Mouse (Mus musculus) neural tube, postnatal 0 days (tissue): ENCODE data around the gene Dcpp3. TPM values are rescaled to one million over a fixed set of nuclear protein-coding genes. Genes with fewer than 3 reads are reported as not detected.

Source experiments
- polyA plus RNA-seq: library from polyadenylated mRNA; unstranded; fragments of >200 nt; fragmentation: Nextera tagmentation; extraction: Ambion mirVana; gene quantifications from 2 replicates; pipeline ENCODE4 v1.2.1, GENCODE M21; 2015

Dcpp3 gene
- polyA plus RNA-seq = not detected in 2 replicates

DNA sequence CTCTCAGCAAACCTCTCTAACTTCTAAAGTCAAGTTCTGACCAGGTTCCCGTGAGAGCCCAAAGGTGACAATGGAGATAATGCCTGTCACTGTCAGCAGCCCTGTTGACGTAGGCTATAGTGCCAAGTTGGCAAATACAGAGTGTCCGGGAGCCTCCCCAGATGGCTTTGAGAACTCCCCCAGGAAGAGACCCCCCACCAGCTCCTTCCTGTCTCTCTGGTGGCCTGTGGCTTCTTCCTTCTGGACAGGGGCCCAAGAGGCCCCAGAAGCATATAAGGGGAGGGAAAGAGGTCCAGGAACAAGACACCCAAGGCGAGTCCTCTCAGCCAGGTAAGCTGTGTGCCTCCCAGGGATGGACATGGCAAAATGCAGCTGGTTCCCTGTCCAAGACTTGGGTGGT lies at the start of gene Dcpp3:
TSS of gene Dcpp3 (plus strand) at position 301 of the 400 bp plus-strand sequence.

DNA sequence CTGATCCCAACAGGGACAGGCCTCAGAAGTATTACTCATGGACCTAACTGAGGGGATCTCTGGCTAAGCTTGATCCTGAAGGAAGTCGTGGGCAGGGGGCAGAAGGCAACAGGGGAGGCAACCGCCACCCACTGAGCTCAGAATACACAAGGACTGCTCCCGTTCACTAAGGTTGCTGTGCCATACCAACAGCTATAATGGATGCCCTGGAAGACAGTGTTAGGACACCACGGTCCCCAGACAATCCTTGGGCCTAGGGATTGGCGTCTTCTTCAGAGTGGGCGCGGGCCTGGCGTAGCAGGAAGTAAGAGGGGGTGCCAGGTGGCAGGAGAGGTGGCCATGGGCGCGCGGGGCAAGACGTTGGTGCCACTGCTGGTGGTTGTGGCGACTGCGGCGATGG lies 49.5 kb upstream of the Dcpp3 start, which contains the start of gene Prss21:
TSS of gene Prss21 (plus strand) at position 301 of the 400 bp plus-strand sequence.

DNA sequence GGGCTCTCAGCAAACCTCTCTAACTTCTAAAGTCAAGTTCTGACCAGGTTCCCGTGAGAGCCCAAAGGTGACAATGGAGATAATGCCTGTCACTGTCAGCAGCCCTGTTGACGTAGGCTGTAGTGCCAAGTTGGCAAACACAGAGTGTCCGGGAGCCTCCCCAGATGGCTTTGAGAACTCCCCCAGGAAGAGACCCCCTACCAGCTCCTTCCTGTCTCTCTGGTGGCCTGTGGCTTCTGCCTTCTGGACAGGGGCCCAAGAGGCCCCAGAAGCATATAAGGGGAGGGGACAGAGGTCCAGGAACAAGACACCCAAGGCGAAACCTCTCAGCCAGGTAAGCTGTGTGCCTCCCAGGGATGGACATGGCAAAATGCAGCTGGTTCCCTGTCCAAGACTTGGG lies 36.7 kb upstream of the Dcpp3 start, which contains the start of the genes Dcpp1 and Dcpp2:
TSS of gene Dcpp1 (plus strand) at position 301 of the 400 bp plus-strand sequence.
TSS of gene Dcpp2 (plus strand) at position 305 of the 400 bp plus-strand sequence.

DNA sequence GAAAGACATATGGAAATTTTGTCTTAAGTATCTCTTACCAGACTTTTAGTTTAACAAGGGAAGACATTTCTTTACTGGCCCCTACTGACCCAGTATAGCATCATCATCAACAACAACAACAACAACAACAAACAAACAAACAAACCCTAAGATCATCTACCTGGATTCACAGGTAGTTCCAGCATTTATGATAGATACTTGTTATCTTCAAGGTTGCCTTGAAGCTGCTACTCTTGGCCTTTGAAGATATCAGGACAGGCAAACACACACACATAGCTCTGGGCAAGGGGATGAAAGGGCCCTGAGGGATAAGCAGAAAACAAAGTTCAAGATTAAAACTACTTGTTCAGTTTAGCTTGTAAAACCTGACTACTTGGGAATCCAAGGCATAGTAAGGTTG lies 24.1 kb downstream of the Dcpp3 start, which contains the start of gene Sbp:
TSS of gene Sbp (plus strand) at position 301 of the 400 bp plus-strand sequence.

DNA sequence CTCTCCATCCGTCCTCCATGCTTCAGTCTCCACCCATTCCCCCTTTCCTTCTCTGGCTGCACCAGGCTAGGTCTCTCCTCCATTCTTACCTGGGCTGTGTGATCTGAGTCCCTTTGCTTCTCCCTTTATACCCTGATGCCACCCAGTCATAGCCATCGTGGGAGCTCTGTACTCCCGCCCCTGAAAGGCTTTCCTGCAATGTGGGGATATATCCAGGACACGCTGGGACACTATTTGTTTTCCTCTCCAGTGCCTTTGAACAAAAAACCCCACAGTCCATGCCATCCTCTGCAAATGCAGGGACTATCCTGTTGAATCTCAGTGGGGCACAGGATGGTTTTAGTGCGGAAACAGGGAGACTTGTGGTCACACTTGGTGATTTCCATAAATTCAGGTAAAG lies 37.9 kb downstream of the Dcpp3 start, which contains the start of gene Sbpl:
TSS of gene Sbpl (minus strand) at position 101 of the 400 bp plus-strand sequence.

Other genes with a start within 250 kb of the Dcpp3 start
- 207 and 248 TPM in 2 replicates for gene Hcfc1r1, start 243.9 kb upstream of the Dcpp3 start, polyA plus RNA-seq
- 29.4 and 33.2 TPM in 2 replicates for gene Thoc6, start 243.6 kb upstream of the Dcpp3 start, polyA plus RNA-seq
- 14.4 and 18.7 TPM in 2 replicates for gene Tnfrsf12a, start 240.0 kb upstream of the Dcpp3 start, polyA plus RNA-seq
- 0.23 and 0.35 TPM in 2 replicates for gene Cldn6, start 238.2 kb upstream of the Dcpp3 start, polyA plus RNA-seq
- 0.20 and 0.79 TPM in 2 replicates for gene Cldn9, start 233.4 kb upstream of the Dcpp3 start, polyA plus RNA-seq
- 0.19 TPM in 1 of 2 replicates, not detected in the other for gene 1520401A03Rik, start 194.7 kb upstream of the Dcpp3 start, polyA plus RNA-seq
- 14.5 and 16.2 TPM in 2 replicates for gene Pkmyt1, start 191.1 kb upstream of the Dcpp3 start, polyA plus RNA-seq
- 64.8 and 68.8 TPM in 2 replicates for gene Paqr4, start 176.6 kb upstream of the Dcpp3 start, polyA plus RNA-seq
- 1.2 and 1.6 TPM in 2 replicates for gene Kremen2, start 171.6 kb upstream of the Dcpp3 start, polyA plus RNA-seq
- gene Flywch1, start 145.9 kb upstream of the Dcpp3 start, polyA plus RNA-seq = 162 and 181 TPM in 2 replicates
- gene Flywch2, start 131.4 kb upstream of the Dcpp3 start, polyA plus RNA-seq = 111 and 120 TPM in 2 replicates
- gene Srrm2, start 126.9 kb upstream of the Dcpp3 start, polyA plus RNA-seq = 455 and 462 TPM in 2 replicates
- 1,482 and 1,529 TPM in 2 replicates for gene Elob, start 88.3 kb upstream of the Dcpp3 start, polyA plus RNA-seq
- not detected in 2 replicates for gene Prss33, start 81.4 kb upstream of the Dcpp3 start, polyA plus RNA-seq
- 0.12 TPM in 1 of 2 replicates, not detected in the other for gene Prss32, start 73.6 kb upstream of the Dcpp3 start, polyA plus RNA-seq
- gene Prss41, start 73.3 kb upstream of the Dcpp3 start, polyA plus RNA-seq = 0.86 and 1.6 TPM in 2 replicates
- gene Prss21, start 49.4 kb upstream of the Dcpp3 start, polyA plus RNA-seq = not detected in 2 replicates
- gene Dcpp1, start 36.6 kb upstream of the Dcpp3 start, polyA plus RNA-seq = not detected in 2 replicates
- not detected in 2 replicates for gene Dcpp2, start 36.6 kb upstream of the Dcpp3 start, polyA plus RNA-seq
- not detected in 2 replicates for gene Sbp, start 24.2 kb downstream of the Dcpp3 start, polyA plus RNA-seq
- not detected in 2 replicates for gene Sbpl, start 37.8 kb downstream of the Dcpp3 start, polyA plus RNA-seq
- not detected in 2 replicates for gene Prss30, start 63.1 kb downstream of the Dcpp3 start, polyA plus RNA-seq
- not detected in 2 replicates for gene Prss22, start 80.6 kb downstream of the Dcpp3 start, polyA plus RNA-seq
- 0.15 TPM in 1 of 2 replicates, not detected in the other for gene Prss27, start 120.7 kb downstream of the Dcpp3 start, polyA plus RNA-seq
- gene Kctd5, start 156.0 kb downstream of the Dcpp3 start, polyA plus RNA-seq = 89.6 and 92.0 TPM in 2 replicates
- gene Pdpk1, start 233.5 kb downstream of the Dcpp3 start, polyA plus RNA-seq = 59.2 and 60.0 TPM in 2 replicates
- gene Amdhd2, start 246.3 kb downstream of the Dcpp3 start, polyA plus RNA-seq = 39.4 and 44.0 TPM in 2 replicates